Mouse (Mus musculus): Measurements from ENCODE around the gene Gtf3c1.
A peak's percentile ranks its signal among the peaks of the same experiment; 100 is the strongest.

Gtf3c1 gene

DNA sequence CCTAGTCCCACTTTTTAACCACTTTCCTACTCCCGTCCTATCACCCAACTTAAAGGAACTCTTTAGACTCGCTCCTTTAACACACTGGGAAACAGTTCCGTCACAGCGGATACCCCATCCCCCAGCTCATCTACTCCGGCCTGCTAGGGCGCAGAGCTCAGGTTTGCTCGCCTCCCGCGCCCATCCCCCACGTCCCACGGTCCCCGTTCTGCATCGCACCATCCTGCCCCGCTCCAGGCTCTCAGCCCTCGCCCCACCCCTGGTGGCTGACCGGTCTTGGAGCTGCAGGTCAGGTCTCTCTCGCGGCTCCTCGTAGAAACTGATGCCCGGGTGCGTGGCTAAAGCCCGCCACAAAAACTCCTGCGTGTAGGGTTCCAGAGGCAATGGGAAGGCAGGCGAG, 394 bp downstream of the Gtf3c1 start:
- DNase-seq (ENCODE audit: low spot score): peak; percentile 77

DNA sequence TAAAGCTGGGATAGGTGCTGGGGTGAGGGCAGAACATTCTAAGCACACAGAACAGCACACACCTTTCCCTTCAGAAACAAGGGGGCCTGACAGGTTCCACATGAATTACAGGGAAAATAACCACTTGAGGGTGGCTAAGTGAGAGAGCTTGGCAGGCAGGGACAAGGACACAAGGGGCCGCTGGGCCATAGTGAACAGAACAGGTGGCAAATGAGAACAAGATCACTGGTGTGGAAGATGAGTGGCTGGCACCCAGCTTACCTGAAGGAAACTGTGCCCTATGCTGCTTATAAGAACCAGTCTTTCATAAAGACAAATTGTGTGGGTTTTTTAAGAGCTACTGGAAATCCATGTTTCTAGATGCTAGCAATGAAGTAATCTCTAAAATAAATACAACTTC, 4.8 kb downstream of the Gtf3c1 start:
- DNase-seq (ENCODE audit: low spot score): no peak

DNA sequence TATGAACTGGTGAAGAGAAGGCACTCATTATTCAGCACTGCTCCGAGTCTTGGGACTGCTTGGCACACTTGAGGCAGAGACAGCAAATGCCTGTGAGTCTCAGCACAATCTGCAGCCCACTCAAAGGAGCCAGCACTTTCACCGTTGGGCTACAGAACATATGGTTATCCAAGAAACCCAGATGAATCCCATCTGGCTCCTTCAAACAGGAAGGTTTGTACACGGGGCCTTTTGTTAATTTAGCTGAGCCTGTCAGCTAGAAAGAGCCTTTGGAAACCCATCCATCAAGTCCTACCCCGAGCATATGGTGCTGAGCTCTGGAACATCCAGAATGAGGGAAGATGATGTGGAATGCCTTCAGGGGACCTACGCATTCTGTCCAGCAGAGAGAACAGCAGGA, 13.5 kb downstream of the Gtf3c1 start:
- no peak for DNase-seq (ENCODE audit: low spot score)

DNA sequence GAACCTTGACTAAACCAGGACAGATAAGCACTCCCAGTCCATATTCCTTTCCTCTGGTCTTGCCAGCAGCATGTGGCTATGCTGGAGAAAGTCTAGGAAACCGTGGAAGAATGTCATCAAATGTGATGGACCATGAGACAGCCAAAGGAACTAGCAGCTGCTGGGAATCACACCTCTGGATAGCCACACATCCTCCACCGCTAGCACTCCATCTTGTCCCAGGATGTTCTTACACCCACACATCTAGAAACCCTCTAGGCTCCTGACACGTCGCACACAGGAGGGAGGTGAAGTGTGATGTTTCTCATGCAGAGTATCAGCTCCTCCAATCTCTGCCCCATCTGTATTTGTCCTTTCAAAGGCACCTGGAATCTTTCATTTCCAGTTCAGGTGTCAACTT, 17.1 kb downstream of the Gtf3c1 start:
- no peak for DNase-seq (ENCODE audit: low spot score)

DNA sequence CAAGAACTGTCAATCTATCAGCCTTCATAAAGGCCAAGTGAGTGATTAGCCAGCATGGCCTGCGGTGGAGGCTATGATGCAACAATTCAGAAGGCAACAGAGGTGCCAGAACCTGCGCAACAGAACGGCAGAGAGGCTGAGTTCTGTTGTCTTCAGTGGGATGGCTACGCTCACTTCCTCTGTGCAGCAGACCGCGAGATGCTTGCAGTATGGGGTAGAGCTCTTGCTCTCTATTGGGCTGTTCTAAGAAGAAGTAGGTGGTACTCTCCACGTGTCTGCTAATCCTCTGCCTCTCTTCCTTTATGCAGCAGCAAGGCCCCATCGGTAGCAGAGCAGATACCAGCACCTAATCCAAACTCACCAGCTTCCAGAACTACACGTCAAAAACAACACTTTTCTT, 27.6 kb downstream of the Gtf3c1 start:
- DNase-seq (ENCODE audit: low spot score): no peak

DNA sequence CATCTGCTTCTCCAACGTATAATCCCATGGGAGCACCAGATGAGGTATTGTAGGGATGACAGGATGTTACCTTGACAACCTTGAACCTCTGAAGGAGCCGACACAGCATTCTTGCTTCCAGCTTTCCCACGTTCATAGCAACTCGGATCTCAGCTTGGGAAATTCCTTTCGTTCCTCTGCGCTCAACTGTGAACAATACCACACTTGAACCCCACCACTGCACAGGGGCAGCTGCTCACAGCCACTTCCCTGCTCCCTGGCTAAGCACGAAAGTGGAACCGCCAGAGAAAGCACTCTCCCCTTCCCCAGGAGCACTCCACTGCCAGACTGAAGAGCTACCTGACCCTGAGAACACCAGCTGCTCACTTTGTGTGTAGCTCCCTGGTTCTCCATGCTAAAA, 28.8 kb downstream of the Gtf3c1 start:
- DNase-seq (ENCODE audit: low spot score): no peak

DNA sequence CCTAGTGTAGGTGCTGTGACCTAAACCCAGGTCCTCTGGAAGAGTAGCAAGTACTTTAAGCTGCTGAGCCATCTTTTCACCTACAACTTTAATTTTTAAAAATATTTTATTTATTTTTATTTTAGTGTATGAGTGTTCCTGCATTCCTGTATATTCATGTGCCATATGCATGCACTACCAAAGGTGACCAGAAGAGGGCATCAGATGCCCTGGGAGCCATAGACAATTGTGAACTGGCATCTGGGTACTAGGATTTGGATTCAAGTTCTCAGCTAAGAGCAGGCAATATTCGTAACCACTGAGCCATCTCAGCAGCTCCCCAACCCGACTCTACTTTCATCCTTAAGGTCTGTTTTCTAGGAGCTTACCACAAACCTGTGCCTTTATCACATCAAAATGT, 32.7 kb downstream of the Gtf3c1 start:
- peak; percentile 71 for DNase-seq (ENCODE audit: low spot score)

DNA sequence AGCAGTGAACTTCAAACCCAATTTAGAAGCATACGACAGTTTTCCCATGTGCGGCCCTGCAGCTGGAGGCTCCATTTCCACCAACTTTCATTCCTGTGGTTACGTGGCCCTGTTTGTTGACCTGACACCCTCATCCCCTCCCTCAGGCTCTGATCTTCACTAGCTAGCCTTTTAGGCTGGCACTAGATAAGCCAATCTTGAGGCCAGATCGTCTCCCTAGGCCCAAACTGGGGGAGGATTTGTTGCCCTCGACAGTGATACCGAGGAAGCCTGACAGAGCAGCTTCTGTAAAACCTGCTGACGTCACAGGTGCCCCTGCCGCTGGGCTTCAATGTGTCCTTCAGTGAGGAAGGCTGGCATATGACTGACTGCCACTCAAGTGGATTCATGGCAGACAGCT, 36.2 kb downstream of the Gtf3c1 start:
- no peak for DNase-seq (ENCODE audit: low spot score)

DNA sequence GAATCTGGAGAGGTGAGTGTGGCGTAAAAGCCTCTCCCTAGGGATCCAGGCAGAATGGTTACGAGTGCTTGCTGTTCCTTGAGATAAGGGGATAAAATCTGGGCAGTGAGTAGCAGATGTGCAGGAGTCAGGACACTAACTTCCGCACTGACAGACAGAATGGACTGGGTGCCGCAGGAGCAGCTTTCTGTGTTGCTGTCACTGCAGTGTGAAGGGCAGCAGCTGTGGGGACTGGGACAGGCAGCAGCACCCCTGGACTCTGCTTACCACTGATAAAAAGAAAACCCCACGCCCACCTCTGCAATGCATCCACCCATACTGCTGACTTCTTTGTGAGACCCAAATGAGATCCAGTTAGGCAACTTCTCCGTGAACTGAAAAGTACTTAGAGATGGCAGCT, 36.7 kb downstream of the Gtf3c1 start:
- DNase-seq (ENCODE audit: low spot score): no peak

DNA sequence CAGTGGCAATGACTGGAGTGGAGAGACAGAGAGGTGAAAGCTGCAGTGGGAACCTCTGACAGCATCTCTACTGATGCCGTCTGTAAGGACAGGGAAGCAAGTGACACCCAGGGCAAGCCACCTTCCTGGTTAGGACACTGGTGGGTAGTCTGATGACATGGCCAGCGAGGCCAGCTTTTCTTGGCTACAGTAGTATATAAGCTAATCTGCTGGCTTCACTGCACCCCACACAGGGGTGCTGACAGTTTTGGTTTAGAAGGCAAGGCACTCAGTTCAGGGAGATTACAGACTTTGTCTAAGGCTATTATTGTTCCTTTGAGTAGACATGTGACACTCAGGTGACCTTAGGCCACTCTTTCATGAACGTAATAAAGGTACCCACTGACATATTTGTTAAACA, 43.9 kb downstream of the Gtf3c1 start:
- no peak for DNase-seq (ENCODE audit: low spot score)

DNA sequence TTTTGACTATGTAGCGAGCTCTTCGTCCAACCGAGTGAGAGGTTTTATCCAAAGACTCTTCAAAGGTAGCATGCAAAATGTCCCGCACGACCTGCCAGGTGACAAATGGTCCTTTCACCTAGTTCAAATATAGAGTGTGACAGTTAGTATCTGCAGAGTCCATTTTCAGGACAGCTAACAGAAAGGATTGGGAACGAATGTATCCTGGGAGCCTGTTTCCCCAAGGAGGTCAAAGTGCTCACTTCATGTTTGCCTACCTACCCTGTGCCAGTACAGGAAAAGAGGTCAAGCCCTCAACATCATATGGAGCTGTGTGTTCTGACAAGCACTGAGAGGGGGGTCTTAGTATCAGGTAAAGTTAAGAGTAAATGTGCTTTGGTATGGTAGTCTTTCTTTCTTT, 50.1 kb downstream of the Gtf3c1 start:
- no peak for DNase-seq (ENCODE audit: low spot score)

DNA sequence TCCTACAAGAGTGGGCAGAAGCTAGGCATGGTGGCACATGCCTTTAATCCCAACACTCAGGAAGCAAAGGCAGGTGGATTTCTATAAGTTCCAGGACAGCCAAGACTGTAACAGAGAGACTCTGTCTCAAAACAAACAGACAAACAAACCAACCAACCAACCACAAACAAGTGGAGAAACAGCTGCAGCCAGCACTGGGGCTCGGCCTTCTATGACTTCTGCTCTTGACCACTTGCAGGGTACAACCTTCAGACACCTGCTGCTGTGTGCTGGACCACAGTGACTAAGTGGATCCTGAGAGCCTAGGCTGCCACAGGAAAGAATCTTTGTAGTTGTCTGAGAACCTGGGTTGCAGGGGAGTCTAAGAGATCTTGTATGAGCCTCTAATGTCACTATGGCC, 58.6 kb downstream of the Gtf3c1 start:
- DNase-seq (ENCODE audit: low spot score): no peak

DNA sequence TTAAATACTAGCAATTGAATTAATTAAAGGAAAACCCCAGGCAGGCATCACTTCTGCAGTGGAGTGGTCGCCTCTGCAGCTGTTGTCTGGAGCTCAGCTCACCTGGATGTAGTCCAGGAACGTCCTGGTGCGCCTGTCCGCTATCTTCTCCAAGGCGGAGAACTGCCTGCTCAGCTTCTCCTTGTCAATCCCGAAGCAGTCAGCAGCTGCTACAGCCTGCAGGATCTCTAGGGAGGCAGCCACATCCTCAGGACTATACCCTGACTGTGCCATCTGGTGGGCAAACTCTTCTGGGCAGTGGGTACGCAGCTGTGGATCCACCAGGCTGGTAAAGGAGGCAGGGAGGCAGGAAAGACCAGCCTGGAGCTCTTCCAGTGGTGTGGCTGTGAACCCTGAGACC, 62.2 kb downstream of the Gtf3c1 start:
- no peak for DNase-seq (ENCODE audit: low spot score)

DNA sequence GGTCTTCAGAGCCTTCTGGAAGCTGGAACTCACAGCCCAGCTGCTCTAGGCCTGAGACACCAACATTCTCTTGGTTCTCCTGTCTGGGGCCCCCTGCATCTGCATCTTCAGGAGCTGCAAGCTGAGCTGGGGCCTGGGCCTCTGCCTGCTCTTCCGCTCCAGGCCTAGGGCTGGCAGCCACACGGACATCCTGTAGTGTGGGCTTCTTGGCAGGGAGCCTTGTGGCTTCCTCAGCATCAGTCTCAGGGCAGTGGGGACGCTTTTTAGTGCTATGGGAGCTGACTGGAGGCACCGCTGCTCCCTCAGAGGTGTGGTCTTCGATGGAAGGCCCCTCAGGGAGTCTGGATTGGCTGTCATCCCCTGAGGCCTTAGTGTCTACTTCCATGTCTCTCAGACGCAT, 63.7 kb downstream of the Gtf3c1 start:
- DNase-seq (ENCODE audit: low spot score): no peak

DNA sequence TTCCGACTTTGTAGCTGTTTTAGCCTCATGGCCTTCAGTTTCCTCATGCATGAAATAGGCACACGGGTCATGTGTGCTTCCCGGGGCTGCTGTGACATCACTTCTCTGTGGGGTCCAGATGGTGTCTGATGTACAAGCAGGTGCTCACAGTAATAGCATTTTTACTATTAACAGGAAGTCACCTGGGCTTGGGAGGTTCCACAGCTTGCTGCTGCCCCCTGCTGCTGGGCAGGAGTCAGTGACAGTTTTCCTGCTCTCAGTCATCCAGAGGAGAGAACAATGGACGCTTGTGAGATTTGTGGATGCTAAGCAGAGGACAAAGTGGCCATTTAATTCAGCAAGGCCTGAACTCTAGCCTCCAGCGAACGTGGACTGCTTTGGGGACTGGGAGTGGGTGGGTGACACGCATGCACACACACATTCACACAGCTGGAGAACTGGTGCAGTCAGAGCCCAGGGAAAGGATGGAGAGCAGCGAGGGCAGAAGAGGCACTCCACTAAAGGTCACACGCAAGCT, 68.7 kb downstream of the Gtf3c1 start:
- DNase-seq (ENCODE audit: low spot score): peak; percentile 68

DNA sequence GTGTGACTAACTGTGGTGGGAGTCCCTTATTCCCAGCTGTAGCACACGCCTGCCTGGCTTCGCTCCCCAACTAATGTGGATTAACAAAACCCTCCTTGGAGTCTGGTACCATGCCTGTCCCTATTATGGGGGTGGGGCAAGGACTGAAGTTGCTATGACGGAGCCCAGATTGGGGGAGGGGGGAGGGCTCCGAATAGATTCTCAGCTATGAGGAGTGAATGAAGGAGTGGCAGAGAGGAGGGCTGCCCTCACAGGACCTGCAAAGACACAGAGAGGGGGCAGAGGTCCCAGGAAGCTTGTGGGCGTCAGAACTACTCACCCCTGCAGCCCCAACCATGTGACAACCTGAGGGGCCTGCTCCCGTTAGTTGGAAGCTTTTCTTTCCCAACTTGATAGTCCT, 69.2 kb downstream of the Gtf3c1 start:
- no peak for DNase-seq (ENCODE audit: low spot score)

DNA sequence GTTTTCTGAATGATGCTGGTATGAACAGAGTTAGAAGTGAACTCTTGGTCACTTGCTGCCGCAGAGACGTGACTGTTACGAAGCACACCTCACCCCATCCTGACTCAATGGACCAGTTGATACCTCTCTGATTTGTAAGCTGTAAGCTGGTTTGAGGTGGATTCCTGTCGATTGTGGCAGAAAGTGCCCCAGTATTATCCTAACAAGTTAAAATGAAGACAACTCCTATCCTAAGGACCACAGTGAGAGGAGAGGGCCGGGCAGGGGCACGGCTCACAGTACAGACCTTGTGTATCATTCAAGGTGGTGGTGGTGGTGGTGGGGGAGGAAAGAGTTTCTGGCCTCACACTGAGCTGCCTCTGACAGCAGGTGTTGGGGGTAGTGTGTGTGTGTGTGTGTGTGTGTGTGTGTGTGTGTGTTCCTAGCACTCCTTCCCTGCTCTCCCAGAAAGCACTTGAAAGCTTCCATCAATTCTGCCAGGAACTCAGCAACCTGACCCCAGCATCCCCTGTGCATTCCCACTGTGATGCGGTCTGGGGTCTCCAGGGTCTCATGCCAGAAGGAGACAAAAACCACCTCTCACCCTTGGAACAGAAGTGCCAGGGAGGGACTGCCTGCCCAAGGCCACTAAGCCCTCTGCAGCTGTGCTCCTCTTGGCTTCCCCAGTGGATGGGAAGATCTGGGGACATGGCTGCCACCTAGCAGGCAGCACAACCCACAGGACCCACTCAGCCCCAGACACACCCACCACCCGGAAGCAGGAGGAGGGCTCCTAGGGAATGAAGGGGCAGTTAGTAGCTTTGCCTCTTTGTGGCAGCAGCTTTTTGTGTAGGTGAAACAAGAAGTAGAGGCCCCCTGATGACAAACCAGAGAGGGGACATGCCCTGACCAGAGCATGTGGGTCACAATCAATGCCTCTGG, 70.1 kb downstream of the Gtf3c1 start:
- DNase-seq (ENCODE audit: low spot score): no peak

DNA sequence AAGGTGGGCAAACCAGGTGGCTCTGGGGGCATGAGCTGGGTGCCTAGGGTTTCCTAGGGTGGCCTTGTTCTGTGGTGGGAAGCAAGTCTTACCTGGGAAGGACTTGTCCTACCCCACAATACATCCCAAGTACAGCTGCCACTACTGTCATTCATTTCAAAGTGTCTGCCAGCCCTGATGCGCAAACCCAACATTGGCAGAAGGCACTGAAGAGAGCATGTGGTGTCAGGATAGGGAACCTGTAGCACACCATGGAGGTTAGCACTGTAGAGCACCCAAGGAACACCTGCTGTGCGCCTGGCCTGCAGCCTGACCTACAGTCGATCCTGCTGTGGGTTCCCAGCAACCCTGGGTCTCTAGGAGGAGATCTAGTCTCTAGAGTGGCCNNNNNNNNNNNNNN, 76.6 kb downstream of the Gtf3c1 start:
- DNase-seq (ENCODE audit: low spot score): no peak

DNA sequence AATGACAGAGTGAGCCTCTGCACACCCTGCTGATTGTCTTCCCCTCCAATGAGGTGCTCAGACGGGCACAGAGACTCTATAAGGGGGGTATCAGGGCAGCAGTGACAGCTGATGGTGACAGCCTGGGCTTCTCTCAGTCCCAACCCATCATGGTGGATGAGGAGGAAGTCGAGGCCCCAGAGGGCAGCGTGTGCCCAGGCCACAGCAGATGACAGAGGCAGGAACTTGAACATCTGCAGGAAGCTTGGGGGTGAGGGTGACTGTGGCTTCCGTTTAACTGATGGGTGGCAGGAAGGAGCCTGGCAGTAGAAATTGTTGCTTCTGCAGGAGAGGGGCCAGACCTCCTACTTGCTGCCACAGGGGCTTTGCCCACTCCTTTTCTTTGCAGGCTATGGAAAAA, 77.3 kb downstream of the Gtf3c1 start:
- DNase-seq (ENCODE audit: low spot score): no peak

DNA sequence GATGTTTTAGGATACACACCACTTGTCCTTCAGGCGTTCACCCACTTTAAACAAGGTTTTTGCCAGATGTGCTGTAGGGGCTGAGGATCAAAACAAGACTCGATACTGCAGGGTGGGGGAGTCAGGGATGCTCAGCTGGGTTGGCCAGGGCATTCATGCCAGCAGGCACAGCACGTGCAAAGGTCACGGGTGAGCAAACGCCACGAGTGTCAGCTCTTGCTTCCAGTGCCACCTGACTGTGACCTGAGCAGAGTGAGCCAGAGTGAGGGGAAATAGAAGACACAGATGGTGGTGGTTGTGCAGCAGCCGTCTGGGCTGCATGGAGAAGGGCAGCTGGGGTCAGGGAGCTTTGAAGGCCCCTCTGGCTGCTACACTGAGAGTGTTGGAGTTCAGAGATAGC, 81.8 kb downstream of the Gtf3c1 start:
- no peak for DNase-seq (ENCODE audit: low spot score)

DNA sequence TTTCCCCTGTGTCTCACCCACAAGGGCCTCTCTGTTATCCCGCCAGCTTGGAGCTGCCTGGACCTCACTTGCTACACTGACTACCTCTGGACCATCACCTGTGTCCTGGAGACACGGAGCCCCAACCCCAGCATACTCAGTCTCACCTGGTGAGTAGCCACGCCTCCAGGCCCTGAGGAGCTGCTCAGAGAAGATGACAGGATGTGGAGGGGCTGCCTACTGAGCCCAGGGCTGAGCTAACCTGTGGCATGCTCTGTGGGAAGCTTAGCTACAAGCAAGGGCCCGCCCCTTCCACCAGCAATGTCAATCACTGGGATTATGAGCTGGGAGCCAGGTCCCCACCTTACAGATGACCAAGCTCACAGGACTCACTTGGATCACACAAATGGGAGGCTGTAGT, 82.4 kb downstream of the Gtf3c1 start:
- no peak for DNase-seq (ENCODE audit: low spot score)

DNA sequence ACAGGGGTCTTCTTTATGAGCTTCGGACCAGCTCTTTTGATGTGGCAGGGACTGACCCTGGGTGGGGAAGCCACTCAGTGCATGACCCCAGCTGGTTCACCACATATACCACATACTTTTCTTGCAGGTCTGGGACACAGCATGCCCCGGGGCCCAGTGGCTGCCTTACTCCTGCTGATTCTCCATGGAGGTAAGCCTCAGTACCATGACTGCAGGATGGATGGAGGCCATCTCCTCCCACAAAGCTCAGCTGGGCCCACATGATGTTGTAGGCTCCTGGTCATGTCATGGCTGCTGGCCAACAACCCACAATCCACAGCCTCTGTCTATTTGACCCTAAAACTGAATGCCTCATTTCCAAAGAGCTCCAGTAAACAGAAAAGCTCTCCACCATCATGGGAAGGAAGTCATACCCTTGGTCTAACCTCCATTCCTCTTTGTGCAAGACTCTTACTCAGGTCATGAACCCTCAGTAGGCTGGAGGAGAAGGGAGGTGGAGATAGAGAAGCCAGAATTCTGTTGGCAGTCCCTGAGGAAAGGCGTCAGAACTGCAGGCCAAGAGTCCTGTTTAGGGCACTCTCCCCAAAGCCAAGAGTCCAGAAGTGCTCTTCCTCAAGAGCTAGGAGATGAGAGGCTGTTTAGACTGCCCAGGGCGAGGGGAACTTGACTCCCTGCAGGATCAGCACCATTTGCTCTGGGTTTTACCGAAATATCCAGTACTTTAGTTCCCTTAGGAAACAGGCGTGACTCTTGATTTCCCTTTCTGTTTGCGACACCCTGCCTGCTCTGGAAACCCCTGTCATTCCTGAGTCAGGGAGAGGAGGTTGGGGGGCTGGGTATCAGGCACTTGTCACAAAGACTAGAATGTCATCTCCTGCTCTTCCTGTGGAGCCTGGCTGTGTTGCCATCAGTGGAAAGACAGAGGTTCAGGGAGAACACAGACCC, 84.6 kb downstream of the Gtf3c1 start:
- DNase-seq (ENCODE audit: low spot score): no peak

DNA sequence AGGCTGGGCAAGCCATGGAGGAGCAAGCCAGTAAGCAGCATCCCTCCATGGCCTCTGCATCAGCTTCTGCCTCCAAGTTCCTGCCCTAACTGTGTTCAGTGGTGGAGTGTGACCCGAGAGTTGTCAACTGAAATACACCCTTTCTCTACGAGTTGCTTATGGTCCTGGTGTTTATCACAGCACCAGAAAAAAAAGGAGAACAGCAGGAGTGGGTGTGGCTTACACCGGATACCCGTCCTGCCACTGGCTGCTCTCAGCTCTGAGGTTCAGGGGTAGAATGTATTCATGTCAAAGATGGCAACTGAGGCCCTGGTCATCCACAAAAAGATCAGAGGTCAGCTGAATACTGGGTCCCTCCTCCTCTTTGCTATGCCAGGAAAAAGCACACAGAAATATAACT, 87.5 kb downstream of the Gtf3c1 start:
- DNase-seq (ENCODE audit: low spot score): no peak
